Mouse (Mus musculus) layer of hippocampus, adult 9-10 months (tissue): ENCODE measurements around the gene Parn.

Experiments used
- DNase-seq: peaks from one replicate; pipeline ENCODE4 v3.0.0; 2022; ENCODE audit warnings: low spot score

Parn gene

DNA sequence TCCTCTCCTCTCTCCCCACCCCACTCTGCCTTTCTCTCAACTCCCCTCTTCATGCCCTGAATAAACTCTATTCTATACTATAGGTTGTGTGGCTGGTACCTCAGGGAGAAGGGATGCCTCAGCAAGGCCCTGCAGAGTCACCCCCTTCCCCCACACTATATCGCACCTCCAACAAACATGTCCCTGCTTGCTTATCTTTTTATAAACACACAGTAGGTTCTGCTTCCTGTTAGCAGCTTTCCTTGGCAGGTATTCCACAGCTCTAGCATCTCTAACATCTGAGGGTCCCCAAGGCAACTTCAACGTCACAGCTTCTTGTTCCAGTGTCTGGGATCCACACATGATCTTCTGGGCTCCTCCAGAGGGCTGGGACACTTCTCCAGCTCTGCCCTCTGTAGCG lies 117.3 kb downstream of the Parn start:
- no peak for DNase-seq

DNA sequence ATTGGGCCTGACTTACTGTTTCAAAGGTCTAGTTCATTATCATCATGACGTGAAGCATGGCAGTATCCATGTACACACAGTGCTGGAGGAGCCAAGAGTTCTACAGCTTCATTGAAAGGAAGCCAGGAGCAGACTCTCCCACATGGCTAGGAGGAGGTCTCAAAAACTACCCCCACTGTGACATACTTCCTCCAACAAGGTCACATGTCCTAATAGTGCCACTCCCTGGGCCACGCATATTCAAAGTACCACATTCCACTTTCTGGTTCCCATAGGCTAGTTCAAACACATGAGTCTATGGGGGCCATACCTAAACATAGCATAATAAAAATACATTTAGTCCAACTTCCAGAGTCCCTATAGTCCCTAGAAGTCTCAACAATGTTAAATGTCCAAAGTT lies 118.0 kb downstream of the Parn start:
- DNase-seq: no peak

DNA sequence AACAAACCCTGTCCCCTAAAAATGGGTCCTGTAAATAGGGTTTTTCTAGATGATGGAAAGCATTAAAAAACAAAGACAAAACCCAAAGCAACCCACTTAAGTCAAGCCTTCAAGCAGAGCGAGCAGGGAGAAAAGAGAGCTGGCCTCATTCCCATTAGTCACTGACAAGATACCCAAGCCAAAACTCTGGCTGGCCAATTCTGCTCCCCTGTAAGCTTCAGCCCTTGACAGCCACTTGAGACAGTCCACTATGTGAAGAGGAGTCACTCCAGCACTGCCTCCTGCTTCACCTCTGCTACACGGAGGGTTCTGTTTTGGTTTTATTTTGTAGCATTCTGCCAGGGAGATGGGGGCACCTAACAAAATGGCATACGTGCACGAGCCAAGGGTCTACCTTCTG lies 126.2 kb downstream of the Parn start:
- DNase-seq: no peak

DNA sequence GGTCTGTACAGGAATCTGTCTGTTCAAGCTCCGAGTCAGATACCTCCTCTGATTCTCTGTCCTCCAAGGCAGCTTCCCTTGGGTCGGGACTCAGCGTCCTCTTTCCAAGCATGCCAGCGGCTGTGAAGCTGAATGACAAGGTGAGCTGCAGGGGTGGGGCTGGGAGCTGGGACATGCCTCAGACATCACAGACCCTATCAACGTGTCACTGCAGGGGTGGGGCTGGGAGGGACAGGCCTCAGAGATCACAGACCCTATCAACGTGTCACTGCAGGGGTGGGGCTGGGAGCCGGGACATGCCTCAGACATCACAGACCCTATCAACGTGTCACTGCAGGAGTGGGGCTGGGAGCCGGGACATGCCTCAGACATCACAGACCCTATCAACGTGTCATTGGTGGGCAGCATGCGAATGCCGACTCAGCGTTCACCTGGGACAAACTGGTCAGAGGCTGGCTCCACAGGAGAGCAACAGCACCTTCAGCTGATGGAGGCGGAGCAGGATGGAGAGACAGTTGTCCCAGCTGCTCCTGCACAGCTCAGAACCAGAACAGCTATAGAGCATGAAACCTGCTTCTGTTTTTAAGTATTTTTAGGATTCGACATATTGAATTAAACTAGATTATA lies 126.7 kb downstream of the Parn start:
- DNase-seq: no peak

DNA sequence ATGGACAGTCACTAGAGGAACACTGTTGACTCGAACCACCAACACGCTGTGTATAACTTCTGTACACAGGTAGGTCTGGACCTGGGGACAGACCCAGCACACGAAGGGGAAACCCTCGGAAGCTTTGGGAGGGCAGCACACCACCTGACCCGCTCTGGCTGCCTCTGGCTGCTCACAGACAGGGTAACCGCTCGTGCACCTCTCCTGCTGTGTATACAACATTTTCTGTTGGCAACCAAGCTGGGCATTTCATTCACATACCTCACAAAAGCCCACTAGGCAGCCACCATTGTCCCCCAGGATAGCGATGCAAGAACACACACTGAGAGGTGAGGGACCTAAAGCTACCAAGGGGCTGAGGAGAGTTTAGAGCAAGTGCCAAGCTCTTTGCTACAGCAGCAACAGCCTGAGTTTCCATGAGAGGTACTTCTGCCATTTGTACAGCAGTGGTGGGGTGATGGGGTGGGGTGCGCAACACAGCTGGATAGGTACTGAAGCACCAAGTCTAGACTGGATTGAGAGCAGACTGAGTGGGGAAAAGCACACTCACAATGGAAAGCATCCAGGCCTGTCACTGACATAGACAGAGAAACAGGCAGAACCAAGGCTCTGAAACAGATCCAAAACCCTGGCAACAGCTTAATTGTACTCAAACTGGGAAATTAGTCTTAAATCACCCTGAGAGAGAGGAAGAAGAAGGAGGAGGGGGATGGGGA lies 128.9 kb downstream of the Parn start:
- DNase-seq: no peak

DNA sequence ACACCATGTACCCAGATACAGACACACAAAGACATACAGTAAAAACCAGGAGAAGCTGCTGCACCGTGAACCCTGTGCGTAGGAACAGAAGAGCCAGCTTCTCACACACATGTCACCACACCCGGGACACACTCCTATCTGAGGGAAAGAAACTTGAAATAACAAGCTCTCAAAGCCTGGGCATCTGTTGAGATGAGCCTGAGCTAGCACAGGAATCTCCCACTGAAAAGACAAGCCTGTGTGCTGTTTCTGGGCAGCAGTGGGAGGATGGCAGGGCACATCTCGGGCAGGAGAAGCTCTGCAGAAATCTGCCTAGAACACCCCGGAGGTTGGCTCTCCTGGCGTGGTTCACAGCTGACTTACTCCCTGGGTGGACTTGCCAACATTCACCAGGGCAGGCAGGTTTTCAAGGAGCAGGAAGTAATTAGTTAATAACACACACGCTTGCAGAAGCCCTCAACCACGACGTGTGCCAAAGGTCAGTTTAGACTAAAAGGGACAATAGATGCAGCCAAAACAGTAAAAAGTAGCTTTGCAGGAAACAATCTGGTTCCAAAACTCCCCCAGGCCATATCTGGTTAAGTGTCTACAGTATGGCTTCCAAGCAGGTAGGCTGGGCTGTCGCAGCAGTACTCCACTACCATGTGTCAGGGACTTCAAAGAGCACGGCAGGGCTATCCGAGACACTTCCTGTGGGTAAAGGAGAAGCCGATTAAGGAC lies 129.6 kb downstream of the Parn start:
- no peak for DNase-seq

DNA sequence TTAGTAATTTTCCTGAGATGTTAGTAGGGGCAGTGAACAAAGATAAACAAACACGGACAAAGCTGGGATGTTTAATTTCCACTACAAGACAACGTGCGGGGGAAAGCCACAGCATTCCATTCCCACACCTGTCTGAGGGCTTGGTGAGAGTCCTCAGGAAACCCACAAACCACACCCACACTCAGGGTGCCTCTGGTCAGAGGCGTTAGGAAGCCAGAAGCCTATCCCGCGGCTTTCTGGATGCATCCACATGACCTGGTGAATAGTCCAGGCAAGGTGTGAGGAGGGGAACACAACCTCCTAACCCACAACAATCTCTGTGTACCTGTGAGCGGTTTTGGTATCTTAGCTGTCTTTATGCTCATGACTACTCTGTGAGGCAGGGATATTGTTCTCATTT lies 131.6 kb downstream of the Parn start:
- DNase-seq: no peak

DNA sequence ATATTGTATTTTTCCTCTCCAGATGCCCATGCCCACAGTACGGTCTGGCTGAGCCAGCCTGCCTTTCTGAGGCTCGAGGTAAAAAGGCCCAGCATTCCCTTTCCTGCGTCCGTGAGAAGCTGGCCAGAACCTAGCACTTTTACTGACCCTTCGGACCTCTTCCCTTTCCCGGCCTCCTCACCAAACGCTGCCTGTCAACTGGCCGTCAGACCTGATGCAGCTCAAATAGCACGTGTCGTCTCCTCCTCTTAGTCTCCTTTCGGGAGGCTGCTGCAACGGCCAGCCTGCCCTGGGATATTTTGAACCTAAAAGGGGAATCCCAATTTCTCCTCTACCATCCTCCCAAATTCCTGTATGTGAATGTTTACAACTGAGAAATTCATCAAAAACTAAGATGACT lies 132.1 kb downstream of the Parn start:
- DNase-seq: no peak

DNA sequence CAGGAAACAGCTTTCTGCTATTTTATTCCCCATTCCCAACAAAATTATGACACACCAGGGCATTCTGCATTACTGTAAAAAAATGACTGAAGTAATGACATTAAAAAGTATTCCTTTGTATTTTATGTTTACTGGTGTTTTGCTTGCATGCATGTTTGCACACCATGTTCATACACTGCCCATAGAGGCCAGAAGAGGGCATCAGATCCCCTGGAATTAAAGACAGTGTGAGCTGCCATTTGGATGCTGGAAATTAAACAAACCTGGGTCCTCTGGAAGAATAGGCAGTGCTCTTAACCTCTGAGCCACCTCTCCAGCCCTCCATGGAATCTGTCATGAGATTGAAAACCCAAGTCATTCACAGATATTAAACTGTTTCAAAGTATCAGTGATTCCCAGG lies 135.1 kb downstream of the Parn start:
- peak; percentile 18 for DNase-seq

DNA sequence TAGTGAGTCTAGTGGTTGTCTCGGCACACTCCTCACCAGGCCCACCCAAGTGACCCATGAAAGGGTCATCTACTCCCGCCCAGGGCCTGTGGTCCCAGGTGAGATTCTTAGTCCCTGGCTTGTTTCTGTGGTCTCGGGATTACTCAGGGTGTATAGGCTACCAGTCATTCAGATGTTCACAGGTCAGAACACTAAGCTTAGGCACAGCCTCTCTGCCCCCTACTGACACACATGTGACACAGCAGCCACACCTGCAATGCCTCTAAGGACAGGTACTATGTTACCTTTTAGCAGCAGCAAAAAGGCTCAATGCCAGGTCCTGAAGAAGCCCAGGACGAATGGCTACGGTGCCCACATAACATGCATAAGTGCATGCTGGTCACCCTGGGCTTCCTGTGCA lies 136.7 kb downstream of the Parn start:
- DNase-seq: no peak

DNA sequence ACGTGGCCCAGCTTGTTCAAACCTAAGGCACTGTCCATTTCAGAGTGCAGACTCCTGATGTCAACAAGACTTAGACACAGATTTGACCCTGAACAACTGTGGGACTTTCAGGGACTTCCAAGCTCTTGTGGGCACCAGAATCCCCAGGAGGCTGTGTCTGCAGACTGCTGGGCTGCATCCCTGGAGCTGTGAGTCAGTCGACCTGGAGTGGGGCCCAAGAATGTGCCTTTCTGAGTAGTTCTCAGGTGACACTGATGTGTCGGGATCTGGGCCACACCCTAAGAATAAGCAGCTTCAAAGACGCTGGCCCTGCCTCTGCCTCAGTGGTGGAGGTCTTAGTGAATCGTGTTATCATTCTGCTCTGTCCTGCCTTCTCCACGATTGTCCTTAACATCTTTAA lies 146.6 kb downstream of the Parn start:
- no peak for DNase-seq

DNA sequence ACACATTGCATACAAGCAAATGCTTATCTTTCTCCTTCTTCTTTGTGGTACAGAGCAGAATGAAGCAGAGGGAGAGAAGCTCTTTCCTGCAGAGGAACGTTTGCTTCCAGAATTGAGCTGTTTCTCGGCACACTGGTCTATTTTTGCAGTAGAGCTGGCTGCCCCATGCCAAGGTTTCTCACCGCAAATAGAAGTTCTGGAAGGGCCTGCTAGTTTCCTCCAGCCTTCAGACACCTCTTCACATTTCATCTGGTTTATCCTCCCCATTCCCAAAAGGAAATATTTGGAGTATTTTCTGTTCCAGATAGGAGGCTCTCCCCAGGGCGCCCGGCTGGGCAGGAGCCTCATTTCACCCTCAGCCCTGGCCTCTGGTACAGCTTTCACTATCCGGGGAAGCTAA lies 147.7 kb downstream of the Parn start:
- DNase-seq: no peak

DNA sequence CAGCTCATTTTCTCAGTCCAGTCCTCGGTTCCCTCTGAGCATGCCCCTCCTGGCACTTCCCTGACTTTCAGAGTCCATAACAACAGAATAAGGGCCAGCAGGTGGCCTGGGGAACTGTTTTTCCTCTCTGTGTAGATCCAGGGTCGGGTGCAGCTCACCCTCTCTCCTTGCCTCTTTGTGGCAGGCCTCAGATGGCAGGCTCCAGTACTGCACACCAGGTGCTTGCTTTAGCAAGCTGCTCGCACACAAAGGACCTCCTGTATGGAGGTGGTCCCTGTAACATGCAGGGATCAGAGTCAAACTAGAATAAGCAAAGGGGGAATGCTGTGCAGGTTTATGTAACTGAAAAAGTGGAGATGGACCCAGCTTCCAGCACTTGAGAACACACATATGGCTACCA lies 151.8 kb downstream of the Parn start:
- DNase-seq: no peak

DNA sequence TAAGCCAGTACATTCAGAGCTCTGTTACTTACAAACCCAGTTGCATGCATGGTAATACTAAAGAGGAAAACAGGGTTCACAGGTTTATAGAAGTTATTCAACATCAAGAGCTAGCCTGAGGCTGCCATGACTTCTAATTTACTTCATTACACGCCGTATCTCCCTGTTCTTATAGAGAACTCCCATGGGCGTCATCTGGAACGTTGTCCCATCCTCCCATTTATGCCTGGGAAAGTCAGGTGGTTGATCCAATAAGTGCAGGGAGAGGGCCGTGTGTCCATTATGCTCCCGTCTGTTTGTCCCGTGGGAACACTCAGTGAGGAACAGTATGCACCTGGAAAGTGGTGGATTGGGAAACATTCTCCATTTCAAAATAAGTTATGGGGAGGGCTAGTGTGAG lies 152.4 kb downstream of the Parn start:
- no peak for DNase-seq

DNA sequence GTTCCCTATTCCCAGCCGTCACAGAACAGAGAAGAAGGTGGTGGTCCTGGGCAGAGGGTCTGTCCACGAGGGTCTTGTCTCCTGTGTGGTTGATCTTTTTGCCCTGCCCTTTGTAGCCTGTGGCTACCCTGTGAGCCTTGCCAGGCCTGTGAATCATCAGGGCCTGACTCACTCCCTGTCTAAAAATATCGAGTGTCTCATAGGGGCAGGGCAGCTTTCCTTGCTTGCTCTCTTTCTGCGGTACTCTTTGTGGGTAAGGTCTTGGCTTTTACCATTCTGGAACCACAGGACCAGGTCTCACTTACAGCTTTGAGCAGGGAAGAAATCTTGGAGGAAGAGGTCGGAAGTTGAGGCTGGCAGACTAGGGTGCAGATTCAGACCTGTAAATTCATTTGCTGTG lies 162.9 kb downstream of the Parn start:
- no peak for DNase-seq

DNA sequence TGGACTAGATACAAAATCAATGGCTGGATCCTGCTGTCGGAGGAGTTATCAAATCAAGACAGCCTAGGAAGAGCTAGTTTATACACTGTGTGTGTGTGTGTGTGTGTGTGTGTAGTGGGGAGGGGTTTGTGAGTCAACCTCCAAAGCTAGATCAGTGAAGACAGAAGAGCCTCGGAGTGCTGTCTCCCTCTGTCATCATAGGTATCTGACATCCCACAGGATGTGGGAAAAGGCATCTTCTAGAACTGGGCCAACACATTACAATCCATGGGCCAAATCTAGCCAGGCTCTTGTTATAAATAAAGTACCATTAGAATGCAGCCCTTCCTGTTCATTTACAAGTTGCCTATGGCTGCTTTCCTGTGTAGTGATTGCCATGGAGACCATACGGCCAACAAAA lies 163.5 kb downstream of the Parn start:
- DNase-seq: no peak

DNA sequence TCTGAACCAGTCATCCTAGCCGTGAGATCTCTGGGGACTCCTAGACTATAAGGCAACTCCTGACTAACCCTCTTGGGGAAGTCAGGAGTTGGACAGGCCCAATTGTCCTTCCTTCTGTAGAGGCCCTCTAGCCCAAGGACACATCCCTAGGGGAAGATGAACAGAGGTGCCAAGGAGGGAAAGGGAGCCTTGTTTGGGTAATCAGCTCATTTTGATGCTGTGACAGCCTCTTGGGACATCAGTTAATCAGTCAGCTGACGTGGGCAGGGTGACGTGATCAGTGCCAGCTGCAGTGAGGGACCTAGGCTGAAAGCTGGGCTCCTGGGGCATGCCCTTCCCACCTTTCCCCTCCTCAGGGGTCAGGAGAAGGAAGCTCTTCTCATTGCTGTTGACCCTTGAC lies 169.0 kb downstream of the Parn start:
- DNase-seq: no peak

DNA sequence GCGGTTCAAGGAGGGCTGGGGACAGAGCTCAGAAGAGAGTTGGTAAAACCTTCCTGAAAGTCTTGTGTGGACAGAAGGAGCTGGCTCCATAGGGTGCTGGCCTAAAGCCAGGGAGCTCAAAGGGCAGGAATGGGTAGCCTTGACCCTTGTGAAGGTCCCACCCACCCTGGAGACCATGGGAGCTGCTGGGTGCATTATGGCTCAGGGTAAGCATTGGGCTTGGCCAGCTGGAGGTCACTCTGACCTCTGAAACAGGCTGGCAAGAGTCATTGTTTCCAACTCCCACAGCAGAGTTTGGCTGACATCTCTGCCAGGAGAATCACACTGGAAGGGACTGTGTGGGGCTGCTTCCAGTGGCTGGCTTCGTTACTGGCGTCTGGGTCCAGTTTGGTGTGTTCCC lies 174.0 kb downstream of the Parn start:
- DNase-seq: no peak

DNA sequence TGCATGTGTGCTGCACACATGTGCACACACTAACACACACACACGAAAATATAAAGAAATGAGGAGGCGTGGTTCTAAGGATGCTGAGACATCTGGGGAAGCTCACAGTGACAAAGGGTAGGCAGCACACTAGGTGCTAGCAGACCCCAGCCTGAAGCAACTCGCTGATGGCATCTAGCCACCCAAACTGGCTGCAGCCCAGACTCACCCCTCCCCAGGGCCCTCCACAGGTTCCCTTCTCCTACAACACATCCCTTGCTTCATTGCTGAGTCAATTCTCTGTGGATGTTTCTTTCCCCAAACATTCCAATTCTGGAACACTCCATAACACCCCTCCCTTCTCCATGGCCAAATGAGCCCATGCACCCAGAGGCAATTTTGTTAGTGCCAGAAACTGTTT lies 175.0 kb downstream of the Parn start:
- DNase-seq: no peak

DNA sequence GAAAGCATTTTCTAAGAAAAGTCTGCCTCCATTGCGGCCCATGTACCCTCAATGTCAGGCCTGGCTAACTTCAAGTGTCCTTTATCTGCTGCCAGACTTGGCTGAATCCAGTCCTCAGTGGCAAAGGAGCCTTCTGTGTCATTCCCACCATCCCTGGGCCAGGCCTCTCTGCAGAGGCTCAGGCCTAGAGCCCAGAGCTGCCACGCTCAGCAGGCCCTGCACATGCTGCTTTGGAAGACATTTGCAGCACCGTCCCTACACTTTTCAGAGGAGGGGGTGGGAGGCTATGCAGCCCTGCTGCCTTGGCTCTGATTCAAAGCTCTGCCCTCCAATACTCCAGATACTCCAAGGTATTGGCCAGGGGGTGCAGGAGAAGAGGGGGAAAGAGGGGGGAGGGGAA lies 176.2 kb downstream of the Parn start:
- DNase-seq: no peak
